Mouse (Mus musculus): ENCODE measurements around the gene Lhx1.

Gene Lhx1

DNA sequence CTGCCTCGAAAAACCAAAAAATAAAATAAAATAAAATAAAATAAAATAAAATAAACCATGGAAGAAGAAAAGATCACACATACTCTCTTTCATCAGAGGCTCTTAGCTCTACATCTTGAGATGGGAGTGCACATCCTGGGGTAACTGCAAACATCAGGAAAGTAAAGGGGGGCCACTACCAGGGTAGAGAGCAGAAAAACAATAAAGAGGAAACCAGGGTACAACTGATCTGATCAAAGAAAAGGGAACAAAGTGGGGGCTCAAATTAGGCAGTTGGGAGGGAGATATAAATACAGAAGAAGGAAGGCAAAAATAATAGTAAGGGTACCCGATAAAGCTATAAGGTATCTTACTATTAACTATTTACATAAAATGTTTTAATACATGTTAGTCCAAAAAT lies 48.7 kb downstream of the Lhx1 start:
- DNase-seq = no peak

DNA sequence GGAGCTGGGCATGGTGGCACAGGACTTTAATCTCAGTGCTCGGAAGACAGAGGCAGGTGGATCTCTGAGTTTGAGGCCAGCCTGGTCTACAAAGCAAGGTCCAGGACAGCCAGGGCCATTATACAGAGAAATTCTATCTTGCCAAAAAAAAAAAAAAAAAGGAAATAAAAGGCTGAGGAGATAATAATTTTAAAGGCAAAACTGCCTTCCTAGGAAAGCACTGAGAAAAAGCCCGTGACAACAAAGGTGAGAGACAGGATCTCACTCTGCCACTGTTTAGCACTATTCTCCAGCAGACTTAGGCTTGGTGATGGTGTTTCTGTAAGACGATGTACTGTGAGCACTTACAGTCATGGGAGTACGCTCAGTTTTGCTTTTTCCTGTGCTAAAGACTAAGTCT lies 49.3 kb downstream of the Lhx1 start:
- no peak for DNase-seq

DNA sequence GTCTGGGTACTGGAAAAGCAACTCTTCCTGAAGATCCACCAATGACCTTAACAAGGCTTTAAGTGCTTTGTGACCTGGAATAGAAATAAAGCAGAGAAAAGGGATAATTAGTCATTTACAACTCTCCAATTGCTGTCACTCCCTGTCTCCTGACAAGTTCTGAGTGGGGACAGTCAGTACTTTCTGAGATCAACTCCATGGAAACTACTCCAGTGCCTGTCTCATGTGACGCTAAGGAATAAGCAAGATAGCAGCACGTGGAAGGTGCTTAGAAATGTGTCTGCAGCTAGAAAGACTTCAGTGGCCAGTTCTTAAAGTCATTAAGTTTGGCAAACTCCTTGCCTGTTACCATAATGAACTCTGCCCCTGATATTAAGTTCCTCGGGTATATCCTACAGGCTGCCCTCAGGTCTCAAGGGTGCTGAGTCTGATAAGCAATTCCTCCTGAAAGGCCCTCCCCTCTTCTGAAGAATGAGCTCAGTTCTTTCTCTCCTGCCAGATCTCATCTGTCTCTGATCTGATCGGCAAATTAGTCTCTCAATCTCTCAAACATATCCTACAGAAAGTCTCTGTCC lies 52.2 kb downstream of the Lhx1 start:
- no peak for DNase-seq
